Mouse (Mus musculus) monocyte, adult 2 months (primary cell): ENCODE results near the gene Prkrip1.

Experiments
- DNase-seq, 2 experiments: peaks; one replicate each; pipeline ENCODE4 v3.0.0; 2022; ENCODE audit warnings: low spot score in 2 of 2, low read depth in 1 of 2

The Prkrip1 gene

GRCm38 (mm10) chr5:136212716-136213115 lies 14.0 kb upstream of the Prkrip1 start:
- DNase-seq, result no peak

DNA sequence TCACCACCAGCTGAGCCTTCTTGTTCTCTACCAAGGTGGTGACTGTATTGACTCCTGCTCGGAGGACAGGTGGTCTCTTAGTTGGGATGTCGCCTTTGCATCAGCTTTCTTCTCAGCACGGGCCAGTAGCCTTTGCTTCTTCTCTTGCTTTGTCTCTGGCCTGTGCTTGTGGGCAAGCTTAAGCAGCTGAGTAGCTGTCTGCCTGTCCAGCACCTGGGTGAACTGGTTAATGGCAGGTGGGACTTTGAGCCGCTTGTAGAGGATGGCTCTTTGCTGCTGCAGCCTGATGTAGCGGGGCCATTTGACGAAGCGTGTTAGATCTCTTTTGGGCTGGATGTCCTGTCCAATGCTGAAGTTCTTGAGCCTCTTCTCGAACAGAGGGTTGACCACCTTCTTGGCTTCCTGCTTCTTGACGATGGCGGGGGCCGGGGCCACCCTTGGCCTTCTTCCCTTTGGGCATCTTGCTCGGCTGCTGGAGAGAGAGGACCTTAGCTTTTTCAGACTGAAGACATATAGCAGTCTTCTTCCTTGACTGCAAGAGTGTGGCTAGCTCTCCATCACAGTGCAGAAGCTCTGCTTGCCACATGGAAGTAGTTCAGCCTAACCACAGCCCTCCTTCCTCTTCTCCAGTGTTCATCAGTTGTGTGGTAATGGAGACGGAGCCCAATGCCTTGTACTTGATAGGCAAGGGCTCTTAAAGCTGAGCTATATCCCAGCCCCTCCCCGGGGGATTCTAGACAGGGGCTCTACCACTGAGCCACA lies 12.8 kb upstream of the Prkrip1 start:
- DNase-seq, result peak in 1 of 2 experiments; percentile 50

GRCm38 (mm10) chr5:136210549-136210948 lies 11.8 kb upstream of the Prkrip1 start:
- no peak for DNase-seq

- no peak for DNase-seq
Observed at GRCm38 (mm10) chr5:136201832-136202231, 3.1 kb upstream of the Prkrip1 start.

DNA sequence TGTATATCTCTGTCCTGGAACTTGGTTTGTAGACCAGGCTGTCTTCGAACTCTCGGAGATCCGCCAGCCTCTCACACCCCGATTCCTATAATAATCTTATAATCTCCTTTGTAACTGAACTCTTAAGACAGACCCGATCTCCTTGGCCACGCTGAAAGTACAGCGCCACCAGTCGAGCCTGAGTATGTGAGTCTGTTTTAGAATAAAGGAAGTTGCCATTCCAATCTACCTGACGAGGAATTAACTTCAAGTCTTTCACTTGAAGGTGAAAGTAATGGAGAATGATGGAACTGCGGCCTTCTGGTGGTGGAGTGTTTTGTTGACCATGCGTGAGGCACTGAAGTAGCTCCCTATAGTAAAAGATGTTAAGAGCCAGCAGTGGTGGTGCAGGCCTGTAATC lies 763 bp upstream of the Prkrip1 start:
- DNase-seq, result no peak

DNA sequence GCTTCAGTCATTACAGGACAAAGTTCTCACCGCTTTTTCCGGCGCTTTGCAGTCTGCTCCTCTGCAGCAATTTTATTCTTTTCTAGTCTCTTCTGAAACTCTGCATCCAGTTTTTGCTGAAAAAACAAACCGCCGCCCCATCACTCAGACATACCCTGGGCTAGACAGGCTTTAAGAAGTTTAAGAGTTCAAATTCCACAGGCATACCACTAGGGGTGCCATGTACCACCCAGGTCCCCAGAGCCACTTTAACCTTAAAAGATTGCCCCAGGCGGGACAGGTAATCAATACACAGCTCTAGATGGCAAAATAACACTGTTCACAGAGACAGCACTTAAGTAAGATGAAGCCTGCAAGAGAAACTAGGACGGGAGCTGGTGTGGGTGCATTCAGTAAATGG lies 6.9 kb downstream of the Prkrip1 start:
- DNase-seq, result no peak

DNA sequence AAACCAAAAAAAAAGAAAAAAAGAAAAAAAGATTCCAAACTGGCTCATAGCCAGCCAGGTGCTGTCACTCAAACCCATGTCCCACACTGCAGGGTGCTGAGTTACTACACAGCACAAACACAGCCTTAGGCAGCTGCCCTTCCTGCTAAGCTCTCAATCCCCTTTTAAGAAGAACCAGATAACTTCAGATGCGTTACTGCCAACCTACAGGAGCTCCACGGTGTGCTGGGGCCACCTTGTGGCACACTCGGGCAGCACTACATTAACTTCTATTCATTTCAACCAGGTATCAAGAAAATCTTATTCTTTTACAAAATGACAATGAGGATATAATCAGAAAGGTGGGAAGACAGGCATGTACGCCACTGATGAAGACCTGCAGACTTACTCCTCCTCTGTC lies 12.0 kb downstream of the Prkrip1 start:
- DNase-seq, result peak in 1 of 2 experiments; percentile 41

- no peak for DNase-seq
Observed at GRCm38 (mm10) chr5:136183766-136184165, 15.0 kb downstream of the Prkrip1 start.

DNA sequence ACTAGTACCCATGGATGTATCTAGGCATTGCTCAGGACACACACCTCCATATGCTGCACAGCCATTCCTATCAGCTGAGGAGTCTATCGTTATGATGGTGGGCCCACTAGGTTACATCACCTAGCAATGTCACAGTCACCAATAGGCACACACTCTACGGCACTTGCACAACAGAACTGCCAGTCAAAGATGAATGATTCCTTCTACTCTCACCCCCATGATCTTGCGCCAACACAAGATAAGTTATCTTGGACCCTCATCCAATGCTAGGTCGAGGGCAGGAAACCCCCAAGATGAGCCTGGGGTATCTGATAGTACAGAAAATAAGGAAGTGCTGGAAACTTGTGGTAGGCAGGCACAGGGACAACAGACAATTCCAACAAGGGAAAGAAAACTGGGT lies 15.9 kb downstream of the Prkrip1 start:
- DNase-seq, result no peak

DNA sequence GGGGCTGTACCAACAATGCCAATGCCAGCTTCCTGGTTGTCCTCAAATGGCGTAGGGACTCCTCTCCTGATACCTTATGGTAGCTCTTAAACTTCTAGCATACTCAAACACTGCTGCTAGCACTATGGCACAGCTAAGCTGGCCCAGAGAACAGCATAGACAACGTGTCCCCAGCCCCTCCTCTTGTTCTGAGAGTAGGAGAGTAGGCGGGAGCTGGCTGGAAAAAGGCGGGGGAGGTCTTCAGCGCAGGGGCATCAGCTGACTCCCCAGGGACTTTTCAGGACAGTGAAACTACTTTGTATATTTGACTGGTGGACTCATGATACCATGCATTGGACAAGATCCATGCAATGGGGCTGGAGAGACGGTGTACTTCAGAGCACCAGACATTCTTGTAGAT lies 16.7 kb downstream of the Prkrip1 start:
- DNase-seq, result no peak

GRCm38 (mm10) chr5:136181197-136181596 lies 17.6 kb downstream of the Prkrip1 start:
- no peak for DNase-seq

DNA sequence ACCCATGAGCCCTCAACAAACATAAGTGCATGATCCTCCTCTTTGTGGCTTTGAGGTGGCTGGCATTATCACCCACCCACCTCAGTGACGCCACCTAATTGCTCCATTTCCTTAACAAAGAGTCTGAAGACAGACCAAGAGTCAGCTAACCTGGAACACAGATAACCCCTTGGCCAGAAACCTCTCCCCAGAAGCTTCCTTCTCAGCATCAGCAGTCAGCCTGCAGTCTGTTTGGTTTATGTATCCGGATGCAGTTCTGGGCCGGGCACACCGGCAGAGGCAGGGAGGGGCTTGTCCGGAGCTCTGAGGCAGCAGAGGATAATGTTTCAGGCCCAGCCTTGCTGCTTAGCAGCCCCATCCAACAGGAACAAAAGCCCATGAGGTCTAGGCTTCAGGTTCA lies 19.2 kb downstream of the Prkrip1 start:
- DNase-seq, result no peak

DNA sequence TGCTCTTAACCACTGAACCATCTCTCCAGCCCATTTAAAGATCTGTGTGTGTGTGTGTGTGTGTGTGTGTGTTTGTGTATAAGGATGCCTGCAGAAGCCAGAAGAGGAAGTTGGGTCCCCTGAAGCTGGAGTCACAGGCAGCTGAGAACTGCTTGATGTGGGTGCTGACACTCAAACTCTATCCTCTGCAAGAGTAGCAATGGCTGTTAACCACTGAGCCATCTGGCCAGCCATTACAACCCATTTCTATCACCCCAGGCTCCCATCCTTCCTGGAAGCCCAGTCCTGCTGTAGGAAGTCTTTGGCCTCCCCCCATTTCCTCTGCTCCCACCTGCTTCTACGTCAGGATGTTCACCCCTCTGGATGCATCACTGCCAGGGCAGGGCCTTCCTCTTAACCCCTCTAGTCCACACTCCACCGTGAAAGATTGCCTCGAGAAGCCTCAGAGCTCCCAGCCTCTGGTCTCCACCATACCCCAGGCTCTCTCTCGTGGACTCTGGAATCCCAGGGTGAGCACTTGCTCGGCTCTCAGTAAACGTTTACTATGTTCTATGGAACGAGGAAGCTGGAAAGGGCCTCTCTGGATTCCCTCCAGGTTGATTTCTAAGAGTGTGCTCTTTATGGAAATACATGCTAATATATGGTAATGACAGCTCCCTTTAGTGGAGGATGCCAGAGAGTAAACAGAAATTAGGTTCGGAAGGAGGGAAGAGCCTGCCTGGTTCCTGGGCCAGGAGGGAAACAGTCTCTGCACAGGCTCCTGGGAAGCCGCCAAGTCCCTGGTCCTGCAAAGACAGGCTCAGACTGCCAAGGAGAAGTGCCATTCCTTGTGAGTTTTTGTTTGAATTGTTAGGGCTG lies 24.9 kb downstream of the Prkrip1 start:
- DNase-seq, result no peak

DNA sequence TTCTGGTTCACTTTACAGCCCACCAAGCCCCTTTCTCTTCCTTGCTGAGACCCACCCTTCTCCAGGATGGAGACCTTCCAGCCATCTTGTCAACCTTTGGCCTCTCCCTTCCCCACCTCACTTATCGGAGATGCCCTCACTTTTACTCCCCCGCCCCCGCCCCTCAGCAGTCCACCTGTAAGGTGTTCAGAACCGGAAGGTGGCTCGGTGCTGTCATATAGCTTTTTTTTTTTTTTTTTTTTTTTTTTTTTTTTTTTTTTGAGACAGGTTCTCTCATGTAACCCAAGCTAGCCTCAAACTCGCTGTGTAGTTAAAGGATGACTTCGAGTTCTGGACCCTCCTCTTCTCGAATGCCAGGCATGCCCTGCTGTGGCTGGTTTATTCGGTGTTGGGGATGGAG lies 25.8 kb downstream of the Prkrip1 start:
- no peak for DNase-seq

- DNase-seq, result peak; percentile 55 to 66
Observed at GRCm38 (mm10) chr5:136171363-136172341, 27.1 kb downstream of the Prkrip1 start.

- peak in 1 of 2 experiments; percentile 75 for DNase-seq
Observed at GRCm38 (mm10) chr5:136170512-136171362, 28.0 kb downstream of the Prkrip1 start, which contains the start of gene Orai2. Gene Orai2 (minus strand): TSS chr5:136170713.

DNA sequence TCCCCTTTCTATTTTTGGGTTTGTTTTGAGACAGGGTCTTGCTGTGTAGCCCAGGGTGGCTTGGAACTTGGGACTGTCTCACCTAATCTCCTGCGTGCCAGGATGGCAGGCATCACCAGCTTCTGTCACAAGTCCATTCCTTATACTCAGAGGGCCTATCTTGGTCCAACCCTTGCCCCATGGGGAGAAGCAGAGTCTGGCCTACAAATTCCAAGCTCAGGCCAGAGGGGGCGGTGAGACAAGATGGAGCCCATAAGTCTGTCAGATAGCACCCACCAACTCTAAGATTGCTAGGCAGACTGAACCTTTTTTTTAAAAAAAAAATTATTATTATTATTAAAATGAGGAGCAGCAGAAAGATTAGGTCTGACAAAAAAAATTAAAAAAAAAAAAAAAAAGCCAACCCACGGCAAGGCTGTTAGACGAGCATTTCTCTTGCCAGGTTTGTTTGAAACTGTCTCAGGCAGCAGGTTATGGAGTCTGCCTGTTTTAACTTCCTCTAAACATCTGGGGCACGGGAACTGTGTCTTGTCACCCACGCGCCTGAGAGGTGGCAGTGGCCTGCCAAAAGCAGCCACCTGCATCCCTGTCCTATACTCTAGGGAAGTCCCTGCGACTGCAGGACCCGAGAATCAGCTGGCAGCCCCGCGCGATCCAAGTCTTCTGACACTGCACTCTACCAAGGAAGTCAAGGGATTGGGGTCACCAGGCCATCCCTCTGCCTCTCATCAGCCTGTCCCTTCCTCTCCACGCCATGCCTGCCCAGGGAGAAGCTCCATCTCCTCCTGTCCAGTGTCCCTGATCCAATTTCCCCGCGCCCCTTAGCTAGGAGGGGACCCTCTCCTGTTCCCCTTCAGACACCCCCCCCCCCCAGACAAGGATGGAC lies 28.9 kb downstream of the Prkrip1 start:
- peak in 1 of 2 experiments; percentile 54 for DNase-seq

DNA sequence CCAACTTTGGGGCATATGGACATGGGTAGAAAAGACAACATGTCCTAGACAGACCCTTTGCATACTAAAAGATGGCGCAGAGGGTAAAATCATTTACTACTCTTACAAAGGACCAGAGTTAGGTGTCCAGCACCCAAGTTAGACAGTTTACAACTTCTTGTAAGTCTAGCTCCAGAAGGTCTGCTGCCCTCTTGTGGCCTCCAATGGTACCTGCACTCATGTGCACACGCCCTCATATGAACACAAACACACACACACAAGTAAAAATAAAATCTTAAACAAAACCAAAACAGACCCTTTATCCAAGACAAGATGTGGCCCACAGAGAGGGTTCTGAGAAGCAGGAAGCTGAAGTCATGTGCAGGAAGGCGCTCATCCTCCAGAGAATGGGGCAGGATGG lies 30.7 kb downstream of the Prkrip1 start:
- DNase-seq, result no peak

GRCm38 (mm10) chr5:136167296-136167695 lies 31.5 kb downstream of the Prkrip1 start:
- no peak for DNase-seq
